Mouse (Mus musculus) monocyte, adult 5-6 weeks (primary cell): ENCODE data around the gene Mios. TPM values are rescaled to one million over a fixed set of nuclear protein-coding genes. Genes with fewer than 3 reads are reported as not detected.
A peak's percentile ranks its signal among the peaks of the same experiment; 100 is the strongest.

ENCODE experiments used
- ATAC-seq: fragments of 153-309, 156-312 bp; replicated peaks from 2 replicates; pipeline ENCODE4 v1.8.0; 2017; ENCODE audit warnings: mild to moderate bottlenecking; ENCODE audit not compliant: low TSS enrichment, insufficient number of reproducible peaks, severe bottlenecking, poor library complexity, low FRiP score
- total RNA-seq: library from RNA; stranded (forward); fragments of 200-1000, 200-491, 200-594 nt; gene quantifications from 3 replicates; pipeline ENCODE4 v1.2.3, GENCODE M21; 2017

Gene Mios
- total RNA-seq, 1 experiment from 2014 or later = 17.0 TPM

DNA sequence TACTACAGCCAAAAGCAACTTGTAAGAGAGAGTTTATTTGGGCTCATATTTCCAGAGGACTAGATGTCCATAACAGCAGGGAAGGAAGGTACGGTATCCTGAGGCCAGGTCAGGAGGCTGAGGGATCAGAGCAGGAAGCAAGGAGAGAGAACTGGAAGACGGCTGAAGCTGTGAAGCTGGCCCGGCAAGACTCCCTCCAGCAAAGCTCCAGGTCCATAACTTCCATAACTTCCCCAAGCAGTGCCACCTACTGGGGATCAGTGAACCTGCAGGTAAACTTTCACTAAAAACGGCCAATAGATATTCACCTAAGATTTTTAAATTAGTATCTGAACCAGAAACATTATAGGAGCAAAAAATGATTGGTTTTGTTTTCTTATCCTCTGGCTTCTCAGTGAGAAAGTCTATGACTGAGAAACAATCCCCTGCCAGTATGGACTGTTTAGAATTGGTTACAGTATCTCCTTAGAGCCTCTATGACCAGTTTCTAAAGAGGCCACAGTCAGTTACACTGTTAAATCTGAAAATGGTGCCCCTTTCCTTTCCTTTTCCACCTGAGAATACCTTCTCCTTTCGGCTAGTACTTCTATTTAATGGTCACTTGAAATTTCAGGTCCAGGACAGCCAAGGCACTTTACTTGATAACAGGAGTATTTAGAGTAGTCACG is 65.5 kb downstream of the Mios start:
- ATAC-seq = peak; percentile 73

DNA sequence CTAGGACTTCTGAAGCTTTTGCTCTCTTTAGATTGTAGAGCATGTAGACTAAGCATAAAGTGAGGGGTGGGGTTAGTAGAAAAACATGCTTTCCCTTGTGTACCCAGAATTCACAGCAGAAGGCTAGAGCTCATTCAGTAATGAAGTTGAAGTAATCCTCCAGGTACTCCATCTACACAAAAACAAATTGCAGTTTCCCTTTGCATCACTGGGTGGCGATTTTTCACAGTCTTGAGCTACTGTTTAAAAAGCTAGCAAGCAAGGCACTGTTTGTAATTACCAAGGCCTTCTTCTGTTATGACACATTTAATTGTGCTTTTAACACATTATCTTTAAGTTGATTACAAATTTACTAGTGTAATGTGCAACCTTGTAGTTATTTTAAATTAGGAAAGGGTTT is 66.1 kb downstream of the Mios start:
- no peak for ATAC-seq

- ATAC-seq = no peak
Measured at GRCm38 (mm10) chr6:8276431-8276830, 67.4 kb downstream of the Mios start.

DNA sequence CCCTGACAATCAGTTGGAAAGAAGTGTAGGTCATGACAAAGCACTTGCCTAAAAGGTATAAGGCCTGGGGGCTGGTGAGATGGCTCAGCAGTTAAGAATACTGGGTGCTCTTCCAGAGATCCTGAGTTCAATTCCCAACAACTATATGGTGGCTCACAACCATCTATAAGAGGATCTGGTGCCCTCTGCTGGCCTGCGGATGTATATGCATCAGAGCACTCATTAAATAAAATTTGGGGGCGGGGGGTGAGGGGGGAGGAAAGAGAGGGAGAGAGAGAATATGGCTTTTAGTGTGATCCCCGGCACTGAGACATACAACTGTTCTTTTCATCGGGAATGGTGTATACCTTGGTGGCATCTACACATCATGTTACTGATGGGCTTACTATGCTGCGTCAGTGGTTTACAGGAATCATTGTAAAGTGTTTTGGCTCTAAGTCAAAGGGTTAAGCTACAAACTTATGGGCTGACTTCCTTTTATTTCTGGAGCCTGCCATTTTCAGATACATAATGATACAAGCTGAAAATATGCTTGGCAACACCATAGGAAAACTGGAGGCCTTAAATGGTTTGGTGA is 69.5 kb downstream of the Mios start:
- no peak for ATAC-seq

DNA sequence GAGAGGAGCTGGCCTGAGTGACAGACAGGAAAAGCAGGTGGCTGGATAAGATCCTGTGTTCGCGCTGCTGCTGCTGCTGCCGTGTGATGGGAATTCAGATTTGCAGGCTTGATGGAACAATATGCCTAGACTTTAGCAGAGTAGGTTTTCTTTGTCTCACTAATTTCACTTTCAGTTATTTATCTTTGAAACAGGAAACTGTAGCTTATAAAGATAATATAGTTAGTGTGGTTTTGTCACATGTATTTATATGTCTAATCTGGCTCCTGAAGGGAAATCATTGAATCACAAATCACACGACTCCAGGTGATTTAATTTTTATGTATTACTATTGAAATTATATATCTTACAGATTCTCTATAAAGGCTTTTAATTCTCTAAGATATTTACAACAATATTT is 74.2 kb downstream of the Mios start:
- ATAC-seq = no peak

DNA sequence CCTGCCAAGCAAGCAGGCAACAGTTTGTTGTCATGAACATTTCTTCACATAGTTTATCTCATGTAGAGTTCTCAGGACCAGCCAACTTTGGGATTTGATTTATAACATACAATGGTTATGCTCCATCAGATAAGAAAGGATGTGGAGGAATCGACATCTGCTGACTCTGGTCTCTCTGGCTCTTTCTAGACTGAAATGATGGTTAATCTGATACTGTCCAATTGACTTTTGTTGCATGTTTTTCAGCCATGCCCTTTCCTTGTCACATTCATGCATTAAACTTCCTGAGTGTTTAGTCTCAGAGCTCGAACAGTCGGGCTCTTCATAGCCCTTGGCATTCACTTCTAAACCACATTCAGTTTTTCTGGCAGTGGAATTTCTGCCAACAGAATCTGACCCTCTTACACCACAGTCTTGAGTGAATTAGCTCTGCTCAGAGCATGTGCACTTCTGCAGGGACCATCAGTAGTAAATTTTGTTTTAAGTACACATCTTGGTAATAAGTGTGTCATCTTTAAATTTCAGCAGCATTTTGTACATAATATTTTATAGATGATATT is 76.5 kb downstream of the Mios start:
- no peak for ATAC-seq

Other genes starting within 250 kb of the Mios start
- gene Col28a1, start 16.6 kb upstream of the Mios start, total RNA-seq = 0.48 TPM in 1 of 3 replicates, not detected in the others
- 22.9 to 36.8 TPM (median 35.3 TPM) in 3 replicates for gene Rpa3, start 50.0 kb downstream of the Mios start, total RNA-seq
- gene Umad1, start 50.1 kb downstream of the Mios start, total RNA-seq = 12.1 to 17.1 TPM (median 16.2 TPM) in 3 replicates
- gene Gm45062, start 50.2 kb downstream of the Mios start, total RNA-seq = 11.0 to 30.2 TPM in 2 of 3 replicates, not detected in the other